Mouse (Mus musculus) MEL (cell line): ENCODE measurements around the gene Zfp3. TPM values are rescaled to one million over a fixed set of nuclear protein-coding genes. Genes with fewer than 3 reads are reported as not detected.
A peak's percentile ranks its signal among the peaks of the same experiment; 100 is the strongest.

Experiments
- DNase-seq: peaks from one replicate; pipeline ENCODE4 v3.0.0; 2011; ENCODE audit warnings: low read depth, low spot score
- H3K27ac ChIP-seq: 2 replicates; pipeline ENCODE4 v1.5.1; 2012; ENCODE audit warnings: low read depth, mild to moderate bottlenecking, control low read depth, low read length, moderate library complexity; ENCODE audit not compliant: control insufficient read depth
- H3K27me3 ChIP-seq, 2 experiments: fragments of 150-350 bp in 1 of 2; sonication (generic) in 1 of 2; 2 replicates each; pipeline ENCODE4 v1.6.1; 2012; ENCODE audit warnings: low read length in 2 of 2, mild to moderate bottlenecking in 2 of 2, improper control_type of control experiment in 1 of 2, moderate library complexity in 1 of 2; ENCODE audit not compliant: insufficient read depth in 2 of 2, control insufficient read depth in 1 of 2
- H3K36me3 ChIP-seq, 2 experiments: 2 replicates each; pipeline ENCODE4 v1.6.1; 2012 to 2014; ENCODE audit warnings: low read length in 2 of 2, improper control_type of control experiment in 1 of 2, inconsistent platforms in 1 of 2, mild to moderate bottlenecking in 1 of 2; ENCODE audit not compliant: insufficient read depth in 2 of 2, control insufficient read depth in 1 of 2
- H3K4me1 ChIP-seq, 2 experiments: fragments of 150-350 bp in 1 of 2; sonication (generic) in 1 of 2; 2 replicates each; pipeline ENCODE4 v1.6.1; 2012; ENCODE audit warnings: low read length in 2 of 2, improper control_type of control experiment in 1 of 2, mild to moderate bottlenecking in 1 of 2; ENCODE audit not compliant: insufficient read depth in 2 of 2, control insufficient read depth in 1 of 2
- H3K4me3 ChIP-seq, 2 experiments: fragments of 150-350 bp in 1 of 2; sonication (generic) in 1 of 2; 2 replicates each; pipeline ENCODE4 v1.5.1; 2012; ENCODE audit warnings: low read depth in 2 of 2, low read length in 2 of 2, mild to moderate bottlenecking in 2 of 2, moderate library complexity in 2 of 2, control low read depth in 1 of 2, improper control_type of control experiment in 1 of 2; ENCODE audit not compliant: control insufficient read depth in 1 of 2, insufficient read depth in 1 of 2
- H3K79me2 ChIP-seq: 2 replicates; pipeline ENCODE4 v1.6.1; 2012; ENCODE audit warnings: mild to moderate bottlenecking, low read length, moderate library complexity; ENCODE audit not compliant: control insufficient read depth, poor library complexity, insufficient read depth
- H3K9ac ChIP-seq: 2 replicates; pipeline ENCODE4 v1.6.1; 2012; ENCODE audit warnings: low read depth, mild to moderate bottlenecking, control low read depth, low read length, moderate library complexity; ENCODE audit not compliant: control insufficient read depth, poor library complexity, severe bottlenecking
- H3K9me3 ChIP-seq: fragments of 150-350 bp; sonication (generic); replicated peaks from 2 replicates; pipeline ENCODE4 v1.6.1; 2012; ENCODE audit warnings: mild to moderate bottlenecking, low read length, improper control_type of control experiment, moderate library complexity; ENCODE audit not compliant: insufficient read depth
- E2F4 ChIP-seq: IDR thresholded peaks from 2 replicates; pipeline ENCODE4 v1.6.1; 2011; ENCODE audit warnings: low read depth, low read length, improper control_type of control experiment, borderline replicate concordance
- ELF1 ChIP-seq: IDR thresholded peaks from 2 replicates; pipeline ENCODE4 v1.6.1; 2014; ENCODE audit warnings: low read depth, mild to moderate bottlenecking, inconsistent platforms, low read length, improper control_type of control experiment, moderate library complexity
- GATA1 ChIP-seq: IDR thresholded peaks from 2 replicates; pipeline ENCODE4 v1.6.1; 2011; ENCODE audit warnings: low read depth, low read length, improper control_type of control experiment
- HCFC1 ChIP-seq: IDR thresholded peaks from 2 replicates; pipeline ENCODE4 v1.6.1; 2012; ENCODE audit warnings: low read depth, mild to moderate bottlenecking, inconsistent platforms, low read length, improper control_type of control experiment, moderate library complexity
- JUND ChIP-seq: IDR thresholded peaks from 2 replicates; pipeline ENCODE4 v1.6.1; 2011; ENCODE audit warnings: low read depth, mild to moderate bottlenecking, improper control_type of control experiment, low read length
- MAFK ChIP-seq: IDR thresholded peaks from 2 replicates; pipeline ENCODE4 v1.6.1; 2011; ENCODE audit warnings: low read depth, mild to moderate bottlenecking, low read length, improper control_type of control experiment, borderline replicate concordance
- MAZ ChIP-seq: IDR thresholded peaks from 2 replicates; pipeline ENCODE4 v1.6.1; 2012; ENCODE audit warnings: low read depth, mild to moderate bottlenecking, inconsistent platforms, low read length, improper control_type of control experiment
- MEF2A ChIP-seq: IDR thresholded peaks from 2 replicates; pipeline ENCODE4 v1.6.1; 2014; ENCODE audit warnings: low read depth, mild to moderate bottlenecking, inconsistent platforms, low read length, improper control_type of control experiment; ENCODE audit not compliant: poor library complexity, insufficient replicate concordance, severe bottlenecking; ENCODE audit errors: extremely low read depth
- POLR2AphosphoS2 ChIP-seq: IDR thresholded peaks from 2 replicates; pipeline ENCODE4 v1.6.1; 2011; ENCODE audit warnings: low read length, improper control_type of control experiment
- POLR2AphosphoS5 ChIP-seq: IDR thresholded peaks from 2 replicates; pipeline ENCODE4 v1.6.1; 2012; ENCODE audit warnings: low read depth, borderline replicate concordance, mild to moderate bottlenecking, inconsistent platforms, low read length, moderate library complexity, mixed read lengths
- RAD21 ChIP-seq: IDR thresholded peaks from 2 replicates; pipeline ENCODE4 v1.6.1; 2011; ENCODE audit warnings: mild to moderate bottlenecking, low read depth, low read length, improper control_type of control experiment
- RCOR1 ChIP-seq: IDR thresholded peaks from 2 replicates; pipeline ENCODE4 v1.6.1; 2012; ENCODE audit warnings: low read depth, mild to moderate bottlenecking, inconsistent platforms, low read length, improper control_type of control experiment
- SMC3 ChIP-seq: IDR thresholded peaks from 2 replicates; pipeline ENCODE4 v1.6.1; 2011; ENCODE audit warnings: low read depth, low read length, improper control_type of control experiment
- TBP ChIP-seq: IDR thresholded peaks from 2 replicates; pipeline ENCODE4 v1.8.0; 2011; ENCODE audit warnings: low read depth, low read length, improper control_type of control experiment
- UBTF ChIP-seq: IDR thresholded peaks from 2 replicates; pipeline ENCODE4 v1.6.1; 2012; ENCODE audit warnings: low read depth, mild to moderate bottlenecking, inconsistent platforms, low read length, improper control_type of control experiment, moderate library complexity, borderline replicate concordance; ENCODE audit not compliant: insufficient read depth
- USF2 ChIP-seq, 2 experiments: IDR thresholded peaks; 2 replicates each; pipeline ENCODE4 v1.6.1; 2011 to 2012; ENCODE audit warnings: improper control_type of control experiment in 2 of 2, low read length in 2 of 2, borderline replicate concordance in 1 of 2, inconsistent platforms in 1 of 2, low read depth in 1 of 2, mild to moderate bottlenecking in 1 of 2; ENCODE audit not compliant: insufficient read depth in 1 of 2
- ZC3H11A ChIP-seq: IDR thresholded peaks from 2 replicates; pipeline ENCODE4 v1.6.1; 2012; ENCODE audit warnings: low read depth, mild to moderate bottlenecking, inconsistent platforms, low read length, improper control_type of control experiment
- ZKSCAN1 ChIP-seq: IDR thresholded peaks from 2 replicates; pipeline ENCODE4 v1.6.1; 2012; ENCODE audit warnings: low read depth, mild to moderate bottlenecking, inconsistent platforms, low read length, improper control_type of control experiment, moderate library complexity
- ZMIZ1 ChIP-seq: IDR thresholded peaks from 2 replicates; pipeline ENCODE4 v1.6.1; 2012; ENCODE audit warnings: low read depth, mild to moderate bottlenecking, inconsistent platforms, low read length, improper control_type of control experiment, moderate library complexity
- polyA plus RNA-seq, 2 experiments: library from polyadenylated mRNA; stranded (reverse) in 1 of 2; unstranded in 1 of 2; fragments of >175 nt in 1 of 2; fragments of >200 nt in 1 of 2; gene quantifications; 2 replicates each; pipeline versions ENCODE4 v1.2.1 to v1.2.4; 2012; ENCODE audit warnings: low replicate concordance in 2 of 2, low read depth in 1 of 2; ENCODE audit not compliant: insufficient read length in 2 of 2, insufficient read depth in 1 of 2, missing spikeins in 1 of 2
- total RNA-seq: library from RNA; depleted of rRNA; stranded (reverse); fragments of 300-350 nt; gene quantifications from 2 replicates; pipeline ENCODE4 v1.2.3, GENCODE M21; 2012

Gene Zfp3
- total and polyA plus RNA-seq, 3 experiments = 1.5 to 1.9 TPM; not detected in 1

- peak; percentile 26 for DNase-seq
- H3K27me3 ChIP-seq = peaks cover 11 to 14% of the 10 kb centered on the region in 2 experiments
- no peaks in the 10 kb centered on the region for H3K4me1 ChIP-seq
- TF ChIP-seq SMC3 (no peak), GATA1 (no peak), JUND (no peak), MAFK (no peak), ELF1 (no peak), USF2 (IDR thresholded peaks at IDR 0.05; ENCODE audit: borderline replicate concordance in 1 of 2, insufficient read depth in 1 of 2, low read depth in 1 of 2, low read length in 2 of 2) (no peak), TBP (peak; percentile 31; the same call in 1 of the 2 replicates)
- H3K79me2 ChIP-seq = no peaks in the 10 kb centered on the region
- no peak overlapping the region for H3K9ac ChIP-seq
- H3K36me3 ChIP-seq = no peaks in the 10 kb centered on the region
- H3K4me3 ChIP-seq = no peak overlapping the region
- H3K9me3 ChIP-seq = no peaks in the 10 kb centered on the region
- no peak overlapping the region for H3K27ac ChIP-seq
Observed at GRCm38 (mm10) chr11:70806697-70807096, 42.7 kb downstream of the Zfp3 start.

GRCm38 (mm10) chr11:70807630-70808029, 43.6 kb downstream of the Zfp3 start:
- Histone ChIP-seq H3K36me3 (no peaks in the 10 kb centered on the region), H3K27me3 (peaks cover 13 to 15% of the 10 kb centered on the region in 2 experiments), H3K27ac (no peak overlapping the region), H3K79me2 (no peaks in the 10 kb centered on the region), H3K4me3 (no peak overlapping the region), H3K9ac (no peak overlapping the region), H3K4me1 (0 out of 4 replicates have a peak, but pooled peaks cover 0 to 6% of the 10 kb centered on the region in 2 experiments)
- TF ChIP-seq RCOR1 = no peak
- no peak for TF ChIP-seq RAD21
- no peak for TF ChIP-seq MAZ
- no peak for TF ChIP-seq MEF2A
- TF ChIP-seq MAFK = no peak
- TF ChIP-seq POLR2AphosphoS2 = no peak
- TF ChIP-seq ZKSCAN1 = no peak
- TF ChIP-seq POLR2AphosphoS5 = no peak
- no peak for TF ChIP-seq ZC3H11A
- TF ChIP-seq JUND = no peak
- no peak for TF ChIP-seq HCFC1
- TF ChIP-seq SMC3 = no peak
- no peak for TF ChIP-seq E2F4
- TF ChIP-seq ZMIZ1 = no peak
- TF ChIP-seq UBTF = no peak
- TF ChIP-seq, all 39 proteins: peak for 0
- DNase-seq = no peak
- H3K9me3 ChIP-seq = no peaks in the 10 kb centered on the region
